Mouse (Mus musculus): ENCODE results near the gene Slc7a6. TPM values are rescaled to one million over a fixed set of nuclear protein-coding genes. Genes with fewer than 3 reads are reported as not detected.

Gene Slc7a6
- total RNA-seq, 2 experiments from 2014 or later, result 34.6 to 35.0 TPM

GRCm38 (mm10) chr8:106138616-106139015 lies 30.0 kb upstream of the Slc7a6 start:
- intact Hi-C loops (cut with DNase I), result no loop called here

GRCm38 (mm10) chr8:106140191-106140590 lies 28.5 kb upstream of the Slc7a6 start:
- DNase-seq, result no peak
- intact Hi-C loops (cut with DNase I), result no loop called here

More at GRCm38 (mm10) chr8:106138616-106139015, 30.0 kb upstream of the Slc7a6 start:
- DNase-seq, result no peak

- DNase-seq, result peak; percentile 77
- intact Hi-C loops (cut with DNase I), result no loop called here
Measured at GRCm38 (mm10) chr8:106140769-106141168, 27.9 kb upstream of the Slc7a6 start.

GRCm38 (mm10) chr8:106145331-106145730 lies 23.3 kb upstream of the Slc7a6 start:
- intact Hi-C loops (cut with DNase I), result no loop called here
- no peak for DNase-seq

GRCm38 (mm10) chr8:106146014-106146413 lies 22.6 kb upstream of the Slc7a6 start:
- DNase-seq, result no peak
- intact Hi-C loops (cut with DNase I), result no loop called here

- DNase-seq, result no peak
- intact Hi-C loops (cut with DNase I), result no loop called here
Measured at GRCm38 (mm10) chr8:106147868-106148565, 20.6 kb upstream of the Slc7a6 start.

GRCm38 (mm10) chr8:106149025-106149424 lies 19.6 kb upstream of the Slc7a6 start:
- no peak for DNase-seq
- intact Hi-C loops (cut with DNase I), result no loop called here

GRCm38 (mm10) chr8:106149801-106150652 lies 18.6 kb upstream of the Slc7a6 start, which contains the start of gene Pla2g15:
Gene Pla2g15 (plus strand): TSS chr8:106150399.
- intact Hi-C loops (cut with DNase I), result no loop called here
- peak; percentile 93 for DNase-seq

- no peak for DNase-seq
- intact Hi-C loops (cut with DNase I), result no loop called here
Measured at GRCm38 (mm10) chr8:106150653-106151000, 18.0 kb upstream of the Slc7a6 start.

- intact Hi-C loops (cut with DNase I), result no loop called here
Measured at GRCm38 (mm10) chr8:106151041-106151440, 17.6 kb upstream of the Slc7a6 start.

GRCm38 (mm10) chr8:106152876-106153275 lies 15.8 kb upstream of the Slc7a6 start:
- DNase-seq, result no peak
- intact Hi-C loops (cut with DNase I), result no loop called here

More at GRCm38 (mm10) chr8:106151041-106151440, 17.6 kb upstream of the Slc7a6 start:
- DNase-seq, result no peak

GRCm38 (mm10) chr8:106157419-106157818 lies 11.2 kb upstream of the Slc7a6 start:
- no peak for DNase-seq
- intact Hi-C loops (cut with DNase I), result no loop called here

GRCm38 (mm10) chr8:106158381-106158780 lies 10.3 kb upstream of the Slc7a6 start:
- intact Hi-C loops (cut with DNase I), result no loop called here

GRCm38 (mm10) chr8:106159876-106160275 lies 8.8 kb upstream of the Slc7a6 start:
- intact Hi-C loops (cut with DNase I), result no loop called here
- DNase-seq, result no peak

More at GRCm38 (mm10) chr8:106158381-106158780, 10.3 kb upstream of the Slc7a6 start:
- no peak for DNase-seq

- intact Hi-C loops (cut with DNase I), result no loop called here
- no peak for DNase-seq
Measured at GRCm38 (mm10) chr8:106163251-106163650, 5.4 kb upstream of the Slc7a6 start.

- DNase-seq, result peak; percentile 74
- intact Hi-C loops (cut with DNase I), result no loop called here
Measured at GRCm38 (mm10) chr8:106165460-106165859, 3.2 kb upstream of the Slc7a6 start.

- peak; percentile 27 for DNase-seq
- intact Hi-C loops (cut with DNase I), result no loop called here
Measured at GRCm38 (mm10) chr8:106169017-106169933, 618 bp downstream of the Slc7a6 start.

- intact Hi-C loops (cut with DNase I), result no loop called here
- no peak for DNase-seq
Measured at GRCm38 (mm10) chr8:106169934-106170480, 1.4 kb downstream of the Slc7a6 start.

- intact Hi-C loops (cut with DNase I), result no loop called here
- DNase-seq, result no peak
Measured at GRCm38 (mm10) chr8:106173566-106173965, 4.9 kb downstream of the Slc7a6 start.

GRCm38 (mm10) chr8:106176891-106177290 lies 8.2 kb downstream of the Slc7a6 start:
- no peak for DNase-seq
- intact Hi-C loops (cut with DNase I), result no loop called here

All from left cerebral cortex, postnatal 4 days (tissue).